Mouse (Mus musculus) liver, postnatal 0 days (tissue): ENCODE measurements around the gene Hnrnpu.

Experiments used
- CTCF ChIP-seq: sonication (generic); IDR thresholded peaks from 2 replicates; pipeline ENCODE4 v1.5.1; 2016; ENCODE audit warnings: antibody characterized with exemption, low read depth
- EP300 ChIP-seq: IDR thresholded peaks from 2 replicates; pipeline ENCODE4 v1.6.1; 2016; ENCODE audit warnings: antibody characterized with exemption, low read depth, mild to moderate bottlenecking

GRCm38 (mm10) chr1:178309487-178309886 is 28.1 kb downstream of the Hnrnpu start:
- TF ChIP-seq CTCF (no peak), EP300 (no peak)
